Mouse (Mus musculus) liver (tissue): ENCODE results near the gene Rita1.
A peak's percentile ranks its signal among the peaks of the same experiment; 100 is the strongest.

ENCODE experiments used
- DNase-seq: peaks from one replicate; pipeline ENCODE4 v3.0.0-alpha.2; 2020; ENCODE audit warnings: mixed read lengths

Rita1 gene

GRCm38 (mm10) chr5:120627515-120628300 lies 15.3 kb upstream of the Rita1 start:
- no peak for DNase-seq

- DNase-seq, result peak; percentile 81
These were observed 14.0 kb upstream of the Rita1 start for GRCm38 (mm10) chr5:120626399-120626798.

- no peak for DNase-seq
These were observed 12.0 kb upstream of the Rita1 start for GRCm38 (mm10) chr5:120624427-120624826.

GRCm38 (mm10) chr5:120622198-120622851 lies 9.9 kb upstream of the Rita1 start:
- no peak for DNase-seq

- no peak for DNase-seq
These were observed 9.4 kb upstream of the Rita1 start for GRCm38 (mm10) chr5:120621846-120622197.

GRCm38 (mm10) chr5:120621078-120621765 lies 8.8 kb upstream of the Rita1 start:
- no peak for DNase-seq

GRCm38 (mm10) chr5:120620375-120621077 lies 8.1 kb upstream of the Rita1 start:
- DNase-seq, result peak; percentile 83

GRCm38 (mm10) chr5:120619201-120619600 lies 6.8 kb upstream of the Rita1 start:
- peak; percentile 68 for DNase-seq

GRCm38 (mm10) chr5:120618778-120619177 lies 6.4 kb upstream of the Rita1 start:
- DNase-seq, result no peak

GRCm38 (mm10) chr5:120615903-120616302 lies 3.5 kb upstream of the Rita1 start:
- DNase-seq, result peak; percentile 52

GRCm38 (mm10) chr5:120612822-120613604 lies 624 bp upstream of the Rita1 start:
- DNase-seq, result peak; percentile 100

- no peak for DNase-seq
These were observed 973 bp downstream of the Rita1 start for GRCm38 (mm10) chr5:120611416-120611815.

- no peak for DNase-seq
These were observed 1.5 kb downstream of the Rita1 start for GRCm38 (mm10) chr5:120610906-120611305.

- no peak for DNase-seq
These were observed 3.1 kb downstream of the Rita1 start for GRCm38 (mm10) chr5:120609246-120609775.

GRCm38 (mm10) chr5:120607335-120607734 lies 5.1 kb downstream of the Rita1 start:
- no peak for DNase-seq

GRCm38 (mm10) chr5:120606590-120607200 lies 5.7 kb downstream of the Rita1 start:
- no peak for DNase-seq

GRCm38 (mm10) chr5:120605688-120606087 lies 6.7 kb downstream of the Rita1 start:
- DNase-seq, result peak; percentile 93

- DNase-seq, result no peak
These were observed 7.1 kb downstream of the Rita1 start for GRCm38 (mm10) chr5:120605241-120605661.

- peak; percentile 91 for DNase-seq
These were observed 7.5 kb downstream of the Rita1 start for GRCm38 (mm10) chr5:120604839-120605238.

- DNase-seq, result no peak
These were observed 8.9 kb downstream of the Rita1 start for GRCm38 (mm10) chr5:120603515-120603914.

- DNase-seq, result no peak
These were observed 10.2 kb downstream of the Rita1 start for GRCm38 (mm10) chr5:120602210-120602609.
